Mouse (Mus musculus) MEL-GATA-1-ER (cell line): Measurements from ENCODE around the gene Olfr1352.
"Not testable (repeated sequence)": the region's sequence is repeated elsewhere in the genome, so short reads cannot be mapped to it uniquely, and the experiment has no call there.

ENCODE experiments used
- DNase-seq: peaks from one replicate; pipeline ENCODE4 v3.0.0-alpha.2; 2012; ENCODE audit warnings: low read depth; ENCODE audit errors: extremely low read depth

Olfr1352 gene

DNA sequence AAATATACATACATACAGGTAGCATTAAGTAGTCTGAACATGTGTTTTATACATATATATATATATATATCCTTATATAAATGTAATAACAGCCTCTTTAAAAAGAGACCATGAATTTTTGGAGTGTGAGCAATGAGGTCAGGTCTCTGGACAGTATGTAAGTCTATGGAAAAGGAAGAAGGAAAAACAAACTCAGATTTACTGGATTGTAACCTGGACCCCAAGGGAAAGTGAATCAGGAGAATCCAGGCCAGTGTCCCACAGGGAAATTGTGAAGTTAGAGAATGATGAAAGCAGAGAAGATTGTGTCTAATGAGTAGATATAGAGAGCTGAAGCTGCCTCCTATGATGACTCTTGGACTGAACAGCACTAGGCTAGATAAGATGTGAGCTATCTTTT, at the start of gene Olfr1352:
TSS of gene Olfr1352 (plus strand) at position 301 of the 400 bp plus-strand sequence.
- no peak for DNase-seq

DNA sequence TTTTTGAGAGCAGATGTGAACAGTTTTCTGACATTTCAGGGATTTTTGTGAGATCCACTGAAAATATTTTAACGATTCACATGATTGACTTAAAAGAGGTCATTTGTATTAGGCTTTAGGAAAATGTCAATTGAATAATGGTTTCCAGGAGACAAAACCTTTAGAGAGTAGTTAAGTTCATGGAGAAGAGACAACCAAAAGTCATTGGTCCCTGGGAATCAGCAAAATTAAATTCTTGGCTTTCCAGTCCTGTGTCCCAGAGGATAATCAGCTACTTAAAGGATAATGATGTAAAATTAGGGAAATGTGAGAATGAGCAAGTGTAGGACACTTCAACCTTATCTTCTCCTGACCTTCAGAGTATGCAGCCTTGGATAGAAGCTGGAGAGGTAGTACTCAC, 30.5 kb upstream of the Olfr1352 start, which contains the start of gene Olfr8:
TSS of gene Olfr8 (plus strand) at position 301 of the 400 bp plus-strand sequence.
- not testable (repeated sequence) for DNase-seq

DNA sequence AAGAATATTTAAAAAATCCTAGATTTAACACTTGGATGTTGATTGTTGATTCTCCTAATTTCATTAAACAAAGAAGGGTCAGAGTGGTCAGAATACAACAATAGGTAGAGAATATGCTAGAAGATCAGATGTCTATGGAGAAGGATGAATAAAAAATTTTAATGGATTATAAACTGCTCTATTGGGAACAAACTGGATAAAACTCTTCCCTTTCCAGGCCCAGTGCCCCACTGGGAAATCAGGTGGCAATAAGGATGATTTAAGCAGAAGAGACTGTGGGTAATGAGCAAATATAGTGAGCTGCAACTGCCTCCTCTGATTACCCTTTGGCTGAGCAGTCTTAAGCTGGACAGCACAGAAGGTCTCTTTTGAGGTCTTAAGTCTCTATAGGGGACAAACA, 17.8 kb upstream of the Olfr1352 start, which contains the start of gene Olfr1353:
TSS of gene Olfr1353 (plus strand) at position 301 of the 400 bp plus-strand sequence.
- DNase-seq: not testable (repeated sequence)

DNA sequence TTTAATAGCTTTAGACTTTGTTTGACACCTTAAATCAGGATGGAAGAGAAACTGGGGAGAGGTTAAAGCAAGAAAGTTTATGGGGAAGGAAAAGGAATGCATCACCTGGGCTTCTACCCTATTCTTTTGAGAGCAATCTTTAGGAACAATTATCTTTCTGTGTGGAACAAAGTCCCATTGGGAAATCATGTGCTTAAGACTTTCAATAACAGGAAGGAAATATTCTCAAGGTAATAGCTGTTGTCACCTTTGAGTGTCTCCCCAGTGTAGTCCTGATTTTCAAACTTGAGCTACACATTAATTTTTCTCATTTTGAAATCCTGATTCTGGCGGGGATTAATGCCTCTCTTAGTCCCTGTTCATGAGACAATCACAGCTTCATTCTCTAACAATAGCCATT, 31.3 kb downstream of the Olfr1352 start, which contains the start of gene Olfr1351:
TSS of gene Olfr1351 (plus strand) at position 301 of the 400 bp plus-strand sequence.
- no peak for DNase-seq

DNA sequence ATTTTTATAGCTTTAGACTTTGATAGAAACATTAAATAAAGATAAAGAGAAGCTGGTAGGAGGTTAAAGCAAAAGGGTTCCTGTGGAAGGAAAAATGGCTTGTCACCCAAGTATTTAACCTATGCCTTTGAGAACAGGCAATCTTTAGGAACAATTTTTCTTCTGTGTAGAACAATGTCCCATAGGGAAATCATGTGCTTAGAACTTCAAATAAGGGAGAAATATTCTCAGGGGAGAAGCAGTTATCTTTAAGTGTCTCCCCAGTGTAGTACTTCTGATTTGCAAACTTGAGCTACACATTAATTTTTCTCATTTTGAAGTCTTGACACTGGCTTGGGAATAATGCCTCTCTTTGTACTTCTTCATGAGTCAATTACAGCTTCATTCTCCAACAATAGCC, 47.6 kb downstream of the Olfr1352 start, which contains the start of gene Olfr57:
TSS of gene Olfr57 (plus strand) at position 301 of the 400 bp plus-strand sequence.
- no peak for DNase-seq
